8 mouse cellular contexts compared by ENCODE assay signal in the genomic region with DNA sequence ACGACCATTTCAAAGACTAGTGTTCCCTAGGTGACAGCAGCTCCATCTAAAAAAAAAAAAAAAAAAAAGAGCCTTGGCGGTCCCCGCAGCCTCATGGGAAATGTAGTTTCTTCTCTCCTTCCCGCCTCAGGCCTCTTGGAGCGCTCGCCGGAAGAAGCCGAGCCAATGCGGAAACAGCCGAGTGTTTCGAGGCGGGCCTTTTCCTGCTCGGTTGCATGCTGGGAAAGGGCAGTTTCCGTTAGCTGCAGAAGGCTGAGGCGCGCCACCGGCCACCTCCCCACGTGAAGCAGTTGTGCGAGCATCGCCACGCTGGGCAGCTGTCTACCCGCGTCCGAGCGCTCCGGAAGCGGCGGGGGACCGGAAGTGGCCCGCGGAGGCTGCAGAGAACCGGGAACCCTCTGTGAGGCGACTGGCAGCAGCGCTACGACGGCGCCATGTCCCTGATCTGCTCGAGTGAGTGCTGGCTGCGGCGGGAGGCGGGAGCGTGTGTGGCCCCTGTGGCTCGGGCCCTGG. TPM values are rescaled to one million over a fixed set of nuclear protein-coding genes. Genes with fewer than 3 reads are reported as not detected.
A peak's percentile ranks its signal among the peaks of the same experiment; 100 is the strongest.
DNase-seq lines count a peak whose midpoint lies in the region; ATAC-seq lines count a peak whose summit lies in the region.

A gene (plus strand): TSS at position 216 of the 513 bp plus-strand sequence.

- H3K27ac ChIP-seq in heart, embryonic 13.5 days (replicated peaks), result peak within 1 kb of the TSS; percentile 96
- H3K27ac ChIP-seq in liver, embryonic 12.5 days, result peak within 1 kb of the TSS; percentile 88
- peak within 1 kb of the TSS; percentile 94 for H3K27ac ChIP-seq in stomach, embryonic 15.5 days

- H3K4me3 ChIP-seq in heart, embryonic 13.5 days, result peak within 1 kb of the TSS; percentile 94
- peak within 1 kb of the TSS; percentile 88 for H3K4me3 ChIP-seq in liver, embryonic 12.5 days
- peak within 1 kb of the TSS; percentile 86 for H3K4me3 ChIP-seq in stomach, embryonic 15.5 days (replicated peaks)

- H3K9me3 ChIP-seq in heart, embryonic 13.5 days, result no peaks in the 10 kb centered on the region
- no peaks in the 10 kb centered on the region for H3K9me3 ChIP-seq in liver, embryonic 12.5 days (replicated peaks)
- H3K9me3 ChIP-seq in stomach, embryonic 15.5 days, result no peaks in the 10 kb centered on the region

- peak within 1 kb of the TSS; percentile 96 for H3K9ac ChIP-seq in heart, embryonic 13.5 days
- H3K9ac ChIP-seq in liver, embryonic 12.5 days, result peak within 1 kb of the TSS; percentile 85
- H3K9ac ChIP-seq in stomach, embryonic 15.5 days, result peak within 1 kb of the TSS; percentile 86

- peaks cover 32% of the 10 kb centered on the region for H3K4me1 ChIP-seq in heart, embryonic 13.5 days
- H3K4me1 ChIP-seq in liver, embryonic 12.5 days, result peaks cover 27% of the 10 kb centered on the region
- H3K4me1 ChIP-seq in stomach, embryonic 15.5 days, result peaks cover 11% of the 10 kb centered on the region

- under 1% methylated on average over 43 of the region's 43 CpGs for WGBS in heart, embryonic 13.5 days
- under 1% methylated on average over 43 of the region's 43 CpGs for WGBS in liver, embryonic 12.5 days (ENCODE audit: insufficient replicate concordance)
- under 1% methylated on average over 43 of the region's 43 CpGs for WGBS in stomach, embryonic 15.5 days

- no peaks in the 10 kb centered on the region for H3K27me3 ChIP-seq in heart, embryonic 13.5 days (replicated peaks)
- no peaks in the 10 kb centered on the region for H3K27me3 ChIP-seq in liver, embryonic 12.5 days (replicated peaks)
- no peaks in the 10 kb centered on the region for H3K27me3 ChIP-seq in stomach, embryonic 15.5 days (replicated peaks)

- peaks cover 28% of the 10 kb centered on the region for H3K36me3 ChIP-seq in heart, embryonic 13.5 days
- peaks cover 29% of the 10 kb centered on the region for H3K36me3 ChIP-seq in liver, embryonic 12.5 days
- H3K36me3 ChIP-seq in stomach, embryonic 15.5 days, result peaks cover 24% of the 10 kb centered on the region

- H3K4me2 ChIP-seq in heart, embryonic 13.5 days, result peak within 1 kb of the TSS; percentile 76
- H3K4me2 ChIP-seq in liver, embryonic 12.5 days, result peak within 1 kb of the TSS; percentile 93
- peak within 1 kb of the TSS; percentile 72 for H3K4me2 ChIP-seq in stomach, embryonic 15.5 days

- peak; percentile 99 for ATAC-seq in erythroid progenitor cell, adult 5-6 weeks (replicated peaks; ENCODE audit: low FRiP score, poor library complexity, severe bottlenecking)
- peak; percentile 92 for ATAC-seq in heart, embryonic 13.5 days (ENCODE audit: extremely low read depth, insufficient number of reproducible peaks, low FRiP score, low TSS enrichment)
- peak; percentile 93 for ATAC-seq in liver, embryonic 12.5 days
- peak; percentile 96 for ATAC-seq in stomach, embryonic 15.5 days (ENCODE audit: insufficient read depth, low FRiP score, low read depth)

- DNase-seq in CD4-positive helper T cell, adult 2 months (ENCODE audit: low read depth, low spot score), result peak; percentile 97
- peak; percentile 97 for DNase-seq in brain, embryonic 18.5 days (ENCODE audit: low read depth, low spot score)
- DNase-seq in kidney, postnatal 10 days, result peak; percentile 99
- DNase-seq in natural killer cell, adult 2 months (ENCODE audit: low spot score in 2 of 2), result peak; percentile 96

RNA-seq across cellular contexts. Expression of the gene that starts here (rescaled TPM):
- total RNA-seq in erythroid progenitor cell, adult 5-6 weeks (2015; ENCODE audit: low replicate concordance), result 18.4 and 19.5 TPM in 2 replicates
- total RNA-seq in erythroid progenitor cell, adult 5-6 weeks (2017; ENCODE audit: low replicate concordance), result 17.7 and 21.6 TPM in 2 replicates
- 30.3 TPM in 2 replicates for polyA plus RNA-seq in heart, embryonic 13.5 days (2015; fragmentation: Nextera tagmentation; extraction: Ambion mirVana)
- 24.1 and 25.6 TPM in 2 replicates for polyA plus RNA-seq in liver, embryonic 12.5 days (2016; fragmentation: Nextera tagmentation; extraction: Ambion mirVana)
- polyA plus RNA-seq in stomach, embryonic 15.5 days (2015; fragmentation: Nextera tagmentation; extraction: Ambion mirVana), result 37.9 and 42.6 TPM in 2 replicates

Comparison
In these comparisons a context has a peak if more than half of its experiments do, and no peak if none do; other contexts are left out.
1. Peak in every context shown above with its lines: DNase-seq, ATAC-seq, H3K4me3 ChIP-seq and H3K27ac ChIP-seq.